In the genomic region with DNA sequence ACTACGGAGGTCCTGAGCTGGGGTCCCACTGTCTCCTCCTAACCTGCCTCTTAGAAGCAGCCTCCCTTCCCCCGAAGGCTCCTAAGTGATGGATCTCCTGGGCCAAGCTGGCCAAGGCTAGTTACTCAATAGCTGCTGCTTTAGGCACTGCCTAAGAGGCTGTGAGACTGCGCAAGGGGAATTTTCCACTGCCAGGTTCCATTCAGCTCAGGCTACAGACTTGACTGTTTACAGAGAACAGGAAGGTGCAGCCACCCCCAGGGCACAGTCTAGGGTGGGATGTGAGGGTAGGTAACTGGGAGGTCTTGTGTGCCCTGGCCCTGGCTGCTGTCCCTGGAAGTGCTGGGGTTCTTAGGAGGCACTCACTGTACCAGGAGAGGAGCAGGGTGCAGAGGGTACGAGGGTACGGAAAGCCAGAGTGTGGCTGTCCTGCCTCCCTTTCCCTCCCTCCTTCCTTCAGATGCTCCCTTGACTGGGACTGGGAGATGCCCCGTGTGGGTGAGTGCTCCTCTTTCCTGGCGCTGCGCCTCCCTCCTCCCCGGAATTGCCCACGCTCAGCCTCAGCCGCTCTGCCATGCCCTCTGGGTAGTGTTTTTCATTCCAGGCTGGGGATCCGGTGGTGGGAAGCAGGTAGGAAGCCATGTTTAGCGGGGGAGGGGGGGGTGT, we compare ENCODE assay signal across 8 mouse cellular contexts.
DNase-seq lines count a peak whose midpoint lies in the region; ATAC-seq and TF ChIP-seq lines count a peak whose summit lies in the region.

No protein-coding gene starts in this region.

- H3K4me2 ChIP-seq in forebrain, embryonic 12.5 days, result no peak overlapping the region
- no peak overlapping the region for H3K4me2 ChIP-seq in forebrain, embryonic 13.5 days
- peak overlapping the region; percentile 35; the same call in 1 of the 2 replicates for H3K4me2 ChIP-seq in hindbrain, embryonic 16.5 days (ENCODE audit: low read length)
- H3K4me2 ChIP-seq in midbrain, postnatal 0 days (ENCODE audit: low read depth, low read length, poor library complexity, severe bottlenecking), result 0 out of 2 replicates have a peak overlapping the region, but pooled peaks have one; percentile 18

- peaks cover 15% of the 10 kb centered on the region for H3K27me3 ChIP-seq in forebrain, embryonic 12.5 days
- peaks cover 12% of the 10 kb centered on the region; the same call in 1 of the 2 replicates for H3K27me3 ChIP-seq in forebrain, embryonic 13.5 days
- H3K27me3 ChIP-seq in hindbrain, embryonic 16.5 days (replicated peaks; ENCODE audit: control insufficient read depth, insufficient read depth, low read length), result no peaks in the 10 kb centered on the region
- no peaks in the 10 kb centered on the region for H3K27me3 ChIP-seq in midbrain, postnatal 0 days (ENCODE audit: insufficient read depth, low read length)

- H3K4me1 ChIP-seq in forebrain, embryonic 12.5 days, result 0 out of 2 replicates have a peak, but pooled peaks cover 3% of the 10 kb centered on the region
- no peaks in the 10 kb centered on the region for H3K4me1 ChIP-seq in forebrain, embryonic 13.5 days
- peaks cover 5% of the 10 kb centered on the region for H3K4me1 ChIP-seq in hindbrain, embryonic 16.5 days (ENCODE audit: control insufficient read depth, insufficient read depth, low read depth, low read length)
- H3K4me1 ChIP-seq in midbrain, postnatal 0 days (ENCODE audit: insufficient read depth, low read length), result peaks cover 3% of the 10 kb centered on the region; the same call in 1 of the 2 replicates

- H3K4me3 ChIP-seq in forebrain, embryonic 12.5 days (replicated peaks), result no peak overlapping the region
- H3K4me3 ChIP-seq in forebrain, embryonic 13.5 days, result no peak overlapping the region
- peak overlapping the region; percentile 49 for H3K4me3 ChIP-seq in gastrocnemius, adult 2 months
- no peak overlapping the region for H3K4me3 ChIP-seq in hindbrain, embryonic 16.5 days (ENCODE audit: low read length)
- H3K4me3 ChIP-seq in midbrain, postnatal 0 days (ENCODE audit: low read depth, low read length), result no peak overlapping the region

- intact Hi-C loops in gastrocnemius, adult 2 months (cut with DNase I), result no loop called here

- no peak for ATAC-seq in forebrain, embryonic 12.5 days (ENCODE audit: low FRiP score)
- ATAC-seq in forebrain, embryonic 13.5 days, result no peak
- ATAC-seq in hindbrain, embryonic 16.5 days, result peak; percentile 76
- no peak for ATAC-seq in midbrain, postnatal 0 days (ENCODE audit: low FRiP score)

- no peaks in the 10 kb centered on the region for H3K9me3 ChIP-seq in forebrain, embryonic 12.5 days
- H3K9me3 ChIP-seq in forebrain, embryonic 13.5 days (replicated peaks), result no peaks in the 10 kb centered on the region
- H3K9me3 ChIP-seq in hindbrain, embryonic 16.5 days (ENCODE audit: control insufficient read depth, low read length), result no peaks in the 10 kb centered on the region
- H3K9me3 ChIP-seq in midbrain, postnatal 0 days (ENCODE audit: low read length), result no peaks in the 10 kb centered on the region

- WGBS in forebrain, embryonic 12.5 days, result 46% methylated on average over 13 of the region's 13 CpGs
- 31% methylated on average over 13 of the region's 13 CpGs for WGBS in forebrain, embryonic 13.5 days
- 21% methylated on average over 13 of the region's 13 CpGs for WGBS in hindbrain, embryonic 16.5 days
- 34% methylated on average over 13 of the region's 13 CpGs for WGBS in midbrain, postnatal 0 days

- TF ChIP-seq CTCF in gastrocnemius, adult 2 months (IDR thresholded peaks at IDR 0.05), result no peak
- no peak for TF ChIP-seq CTCF in midbrain, postnatal 0 days (IDR thresholded peaks at IDR 0.05)

- no peak overlapping the region for H3K9ac ChIP-seq in forebrain, embryonic 12.5 days
- H3K9ac ChIP-seq in forebrain, embryonic 13.5 days, result no peak overlapping the region
- H3K9ac ChIP-seq in hindbrain, embryonic 16.5 days (ENCODE audit: low read depth, low read length), result peak overlapping the region; percentile 20; the same call in 1 of the 2 replicates
- no peak overlapping the region for H3K9ac ChIP-seq in midbrain, postnatal 0 days (replicated peaks; ENCODE audit: low read length, poor library complexity, severe bottlenecking)

- DNase-seq in adrenal gland, postnatal 36 days, result peak; percentile 80 to 86
- peak; percentile 56 for DNase-seq in gastrocnemius, adult 2 months
- DNase-seq in left cerebral cortex, adult 8-10 months (ENCODE audit: low spot score in 2 of 2), result peak; percentile 20 to 21
- no peak for DNase-seq in midbrain, postnatal 0 days (ENCODE audit: low spot score)
- DNase-seq in spleen, postnatal 10 days (ENCODE audit: low spot score in 2 of 2), result no peak

- H3K27ac ChIP-seq in forebrain, embryonic 12.5 days, result 0 out of 2 replicates have a peak overlapping the region, but pooled peaks have one; percentile 36
- H3K27ac ChIP-seq in forebrain, embryonic 13.5 days, result no peak overlapping the region
- peak overlapping the region; percentile 81 for H3K27ac ChIP-seq in gastrocnemius, adult 2 months
- no peak overlapping the region for H3K27ac ChIP-seq in hindbrain, embryonic 16.5 days (ENCODE audit: low read depth, low read length)
- H3K27ac ChIP-seq in midbrain, postnatal 0 days (ENCODE audit: low read depth, low read length), result no peak overlapping the region

- no peaks in the 10 kb centered on the region for H3K36me3 ChIP-seq in forebrain, embryonic 12.5 days (replicated peaks)
- H3K36me3 ChIP-seq in forebrain, embryonic 13.5 days (ENCODE audit: poor library complexity, severe bottlenecking), result no peaks in the 10 kb centered on the region
- H3K36me3 ChIP-seq in hindbrain, embryonic 16.5 days (ENCODE audit: control insufficient read depth, insufficient read depth, low read length), result no peaks in the 10 kb centered on the region
- H3K36me3 ChIP-seq in midbrain, postnatal 0 days (ENCODE audit: insufficient read depth, low read length), result no peaks in the 10 kb centered on the region

Comparison
In these comparisons a context has a peak if more than half of its experiments do, and no peak if none do; other contexts are left out.
1. H3K27ac ChIP-seq: peak in forebrain, embryonic 12.5 days (single experiment) and gastrocnemius, adult 2 months (single experiment); none in forebrain, embryonic 13.5 days (single experiment), hindbrain, embryonic 16.5 days (single experiment) and midbrain, postnatal 0 days (single experiment).
2. H3K4me2 ChIP-seq: peak in hindbrain, embryonic 16.5 days (single experiment) and midbrain, postnatal 0 days (single experiment); none in forebrain, embryonic 12.5 days (single experiment) and forebrain, embryonic 13.5 days (single experiment).
3. DNase-seq: peak in adrenal gland, postnatal 36 days (2 of 2), gastrocnemius, adult 2 months (single experiment) and left cerebral cortex, adult 8-10 months (2 of 2); none in midbrain, postnatal 0 days (single experiment) and spleen, postnatal 10 days (0 of 2).